Mouse (Mus musculus): ENCODE measurements around the gene 4930544D05Rik. TPM values are rescaled to one million over a fixed set of nuclear protein-coding genes. Genes with fewer than 3 reads are reported as not detected.
"Not testable (repeated sequence)": the region's sequence is repeated elsewhere in the genome, so short reads cannot be mapped to it uniquely, and the experiment has no call there.

The 4930544D05Rik gene
- not detected in 2 replicates for polyA plus RNA-seq (2015; fragmentation: Nextera tagmentation; extraction: Ambion mirVana)

DNA sequence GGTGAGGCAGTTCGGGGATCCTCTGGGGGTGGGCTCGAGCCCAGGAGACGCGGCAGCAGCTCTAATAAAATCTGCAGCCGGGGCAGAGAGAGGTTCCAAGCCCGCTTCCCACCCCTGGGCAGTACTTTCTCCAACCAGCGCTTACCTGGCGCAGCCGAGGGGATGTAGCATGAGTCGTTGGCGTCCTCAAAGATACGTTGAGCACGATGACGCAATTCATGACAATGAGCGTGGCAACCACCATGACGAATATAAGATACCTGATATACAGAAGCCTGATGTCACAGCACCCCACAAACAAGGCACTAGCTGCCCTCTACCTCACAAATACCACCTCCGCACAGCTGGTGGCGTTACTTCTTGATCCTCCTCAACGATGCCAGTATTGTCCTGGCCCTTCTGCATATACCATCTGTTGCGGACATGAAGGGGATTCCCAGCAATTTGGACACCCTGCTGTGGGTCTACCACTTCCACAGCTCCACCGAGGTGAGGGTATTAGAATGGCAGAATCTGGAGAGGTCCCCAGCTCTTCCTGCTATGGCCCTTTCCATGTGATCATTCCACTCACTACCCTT lies at the start of gene 4930544D05Rik:
Gene 4930544D05Rik (plus strand): TSS at position 333 of the 578 bp plus-strand sequence.
- peaks cover 16% of the 10 kb centered on the region; the same call in 1 of the 2 replicates for H3K27me3 ChIP-seq
- no peaks in the 10 kb centered on the region for H3K9me3 ChIP-seq (replicated peaks)
- no peak for ATAC-seq (ENCODE audit: low read depth)
- peaks cover 19% of the 10 kb centered on the region for H3K36me3 ChIP-seq
- H3K9ac ChIP-seq = peak within 1 kb of the TSS; percentile 65
- peak within 1 kb of the TSS; percentile 59 for H3K4me3 ChIP-seq (replicated peaks)
- peaks cover 26% of the 10 kb centered on the region for H3K4me1 ChIP-seq (replicated peaks)
- H3K4me2 ChIP-seq = peak within 1 kb of the TSS; percentile 92
- H3K27ac ChIP-seq = 0 out of 2 replicates have a peak within 1 kb of the TSS, but pooled peaks have one; percentile 9
- DNase-seq = no peak
- 17% methylated on average over 21 of the region's 21 CpGs for WGBS (ENCODE audit: insufficient replicate concordance)

DNA sequence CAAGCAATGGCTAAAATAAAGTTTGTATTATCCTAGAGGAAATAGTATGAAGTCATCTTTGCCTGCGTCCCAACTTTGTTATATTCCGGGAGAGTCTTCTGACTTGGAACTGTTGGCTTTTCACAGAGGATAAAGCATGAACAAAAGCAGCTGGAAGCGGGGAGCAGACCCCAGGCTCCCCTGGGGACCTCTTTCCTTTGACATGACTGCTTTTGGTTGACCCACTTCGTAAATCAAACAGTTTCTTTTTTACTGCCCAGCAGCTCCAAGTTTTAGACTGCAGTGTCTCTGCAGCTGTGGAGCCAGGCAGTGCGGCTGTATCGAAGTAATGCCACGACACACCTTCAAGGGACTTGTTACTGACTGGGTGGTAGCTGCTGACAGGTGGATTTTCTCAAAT lies 49.1 kb upstream of the 4930544D05Rik start:
- DNase-seq = no peak
- no peak for ATAC-seq (ENCODE audit: low read depth)
- peaks cover 79% of the 10 kb centered on the region for H3K4me1 ChIP-seq (replicated peaks)
- no peak overlapping the region for H3K27ac ChIP-seq
- peaks cover 8% of the 10 kb centered on the region; the same call in 1 of the 2 replicates for H3K36me3 ChIP-seq
- 80% methylated on average over 7 of the region's 7 CpGs for WGBS (ENCODE audit: insufficient replicate concordance)
- H3K27me3 ChIP-seq = no peaks in the 10 kb centered on the region
- H3K4me2 ChIP-seq = no peak overlapping the region
- no peaks in the 10 kb centered on the region for H3K9me3 ChIP-seq (replicated peaks)
- H3K4me3 ChIP-seq (replicated peaks) = no peak overlapping the region
- H3K9ac ChIP-seq = no peak overlapping the region

- not testable (repeated sequence) for H3K4me2 ChIP-seq; H3K4me3 ChIP-seq (replicated peaks); H3K27me3 ChIP-seq; H3K9ac ChIP-seq; H3K27ac ChIP-seq; H3K9me3 ChIP-seq (replicated peaks)
- peak; percentile 82 for ATAC-seq (ENCODE audit: low read depth)
- peak; percentile 26 for DNase-seq
- Histone ChIP-seq H3K4me1 (replicated peaks) (peaks cover 64% of the 10 kb centered on the region), H3K36me3 (peaks cover 12% of the 10 kb centered on the region)
- 8% methylated on average over 1 of the region's 1 CpGs for WGBS (ENCODE audit: insufficient replicate concordance)
These were observed 45.0 kb upstream of the 4930544D05Rik start for GRCm38 (mm10) chr11:70570614-70571013.

GRCm38 (mm10) chr11:70571641-70572040 lies 44.0 kb upstream of the 4930544D05Rik start:
- H3K9me3 ChIP-seq (replicated peaks) = no peaks in the 10 kb centered on the region
- H3K9ac ChIP-seq = no peak overlapping the region
- ATAC-seq (ENCODE audit: low read depth) = no peak
- no peaks in the 10 kb centered on the region for H3K27me3 ChIP-seq
- peaks cover 11% of the 10 kb centered on the region for H3K36me3 ChIP-seq
- WGBS (ENCODE audit: insufficient replicate concordance) = 67% methylated on average over 1 of the region's 1 CpGs
- H3K4me3 ChIP-seq (replicated peaks) = no peak overlapping the region
- H3K4me2 ChIP-seq = no peak overlapping the region
- DNase-seq = no peak
- H3K4me1 ChIP-seq (replicated peaks) = peaks cover 58% of the 10 kb centered on the region
- no peak overlapping the region for H3K27ac ChIP-seq

DNA sequence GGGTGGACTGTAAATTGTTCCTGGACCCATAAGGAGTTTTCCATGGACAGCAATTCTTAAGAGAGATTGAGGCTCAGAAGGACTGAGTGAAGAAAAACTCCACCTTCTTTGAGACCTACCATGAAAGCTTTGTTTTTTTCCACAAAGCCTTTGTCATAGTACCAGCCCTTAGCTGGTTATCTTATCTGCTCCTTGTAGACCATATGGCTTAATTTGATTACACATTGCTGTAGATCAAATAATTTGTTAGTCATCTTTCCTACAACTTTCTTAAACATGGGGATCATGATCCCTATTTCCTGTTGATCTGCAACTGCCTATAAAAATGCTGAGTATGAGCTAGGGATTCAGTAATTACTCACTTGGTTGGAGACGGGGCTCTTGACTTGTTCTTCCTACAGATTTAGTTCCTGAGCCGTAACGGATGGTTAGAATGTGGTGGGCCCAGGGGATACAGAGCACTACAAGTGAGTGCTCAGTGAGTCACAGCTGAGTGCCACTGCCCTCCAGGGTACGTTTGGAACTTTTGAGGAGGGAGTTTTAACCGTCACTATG lies 43.2 kb upstream of the 4930544D05Rik start:
- no peak overlapping the region for H3K4me3 ChIP-seq (replicated peaks)
- DNase-seq = no peak
- H3K36me3 ChIP-seq = peaks cover 10% of the 10 kb centered on the region
- peaks cover 65% of the 10 kb centered on the region for H3K4me1 ChIP-seq (replicated peaks)
- 28% methylated on average over 5 of the region's 5 CpGs for WGBS (ENCODE audit: insufficient replicate concordance)
- no peaks in the 10 kb centered on the region for H3K9me3 ChIP-seq (replicated peaks)
- H3K27ac ChIP-seq = 0 out of 2 replicates have a peak overlapping the region, but pooled peaks have one; percentile 5
- peak; percentile 47; the same call in 1 of the 2 replicates for ATAC-seq (ENCODE audit: low read depth)
- peak overlapping the region; percentile 10; the same call in 1 of the 2 replicates for H3K4me2 ChIP-seq
- H3K9ac ChIP-seq = no peak overlapping the region
- H3K27me3 ChIP-seq = no peaks in the 10 kb centered on the region

DNA sequence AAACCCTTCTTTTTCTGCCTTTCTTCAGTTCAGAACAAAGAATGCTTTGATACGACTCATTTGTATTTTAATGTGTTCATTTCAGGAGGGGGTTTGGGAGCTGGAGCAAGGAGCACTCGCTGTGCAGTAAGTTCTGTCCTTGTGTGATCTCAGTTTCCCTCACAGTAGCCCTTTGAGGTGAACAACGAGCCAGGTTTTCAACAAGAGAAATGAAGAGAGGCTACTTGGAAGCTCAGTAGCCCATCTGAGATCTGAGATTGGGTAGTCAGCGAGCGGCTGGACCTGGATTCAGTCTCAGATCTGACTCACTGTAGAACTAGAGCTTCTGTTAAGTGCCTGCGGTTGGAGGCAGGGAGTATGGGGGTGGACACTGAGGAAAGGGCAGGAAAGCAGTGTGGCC lies 41.8 kb upstream of the 4930544D05Rik start:
- peaks cover 70% of the 10 kb centered on the region for H3K4me1 ChIP-seq (replicated peaks)
- ATAC-seq (ENCODE audit: low read depth) = no peak

DNA sequence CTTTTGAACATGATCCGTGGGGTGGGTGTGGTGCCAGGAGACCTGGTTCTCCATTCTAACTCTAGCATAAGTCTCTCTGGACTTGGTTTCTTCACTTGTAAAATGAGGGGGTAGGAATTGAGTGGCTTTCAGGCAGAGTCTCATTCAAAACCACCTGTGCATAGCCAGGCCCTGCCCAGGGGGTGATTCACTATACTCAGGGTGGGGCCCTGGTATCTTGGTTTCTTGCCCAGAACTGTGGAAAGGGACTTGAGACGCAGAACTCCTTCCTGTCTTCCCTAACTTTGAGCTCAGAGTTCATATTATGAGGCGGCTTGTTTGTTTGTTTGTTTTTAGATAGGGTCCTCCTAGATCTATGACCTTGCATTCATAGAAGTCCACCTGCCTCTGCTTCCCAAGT lies 38.4 kb upstream of the 4930544D05Rik start:
- no peaks in the 10 kb centered on the region for H3K9me3 ChIP-seq (replicated peaks)
- H3K27me3 ChIP-seq = no peaks in the 10 kb centered on the region
- DNase-seq (no peak), ATAC-seq (ENCODE audit: low read depth) (no peak)
- H3K4me2 ChIP-seq = no peak overlapping the region
- peaks cover 66% of the 10 kb centered on the region for H3K4me1 ChIP-seq (replicated peaks)
- H3K4me3 ChIP-seq (replicated peaks) = no peak overlapping the region
- H3K36me3 ChIP-seq = peaks cover 4% of the 10 kb centered on the region; the same call in 1 of the 2 replicates
- no peak overlapping the region for H3K27ac ChIP-seq
- H3K9ac ChIP-seq = no peak overlapping the region
- WGBS (ENCODE audit: insufficient replicate concordance) = 54% methylated on average over 3 of the region's 3 CpGs

More for the DNA sequence above, 41.8 kb upstream of the 4930544D05Rik start:
- Histone ChIP-seq H3K27me3 (no peaks in the 10 kb centered on the region), H3K27ac (no peak overlapping the region), H3K4me3 (replicated peaks) (no peak overlapping the region), H3K9ac (no peak overlapping the region), H3K4me2 (no peak overlapping the region), H3K9me3 (replicated peaks) (no peaks in the 10 kb centered on the region), H3K36me3 (peaks cover 4% of the 10 kb centered on the region; the same call in 1 of the 2 replicates)
- no peak for DNase-seq
- WGBS (ENCODE audit: insufficient replicate concordance) = 73% methylated on average over 6 of the region's 6 CpGs

DNA sequence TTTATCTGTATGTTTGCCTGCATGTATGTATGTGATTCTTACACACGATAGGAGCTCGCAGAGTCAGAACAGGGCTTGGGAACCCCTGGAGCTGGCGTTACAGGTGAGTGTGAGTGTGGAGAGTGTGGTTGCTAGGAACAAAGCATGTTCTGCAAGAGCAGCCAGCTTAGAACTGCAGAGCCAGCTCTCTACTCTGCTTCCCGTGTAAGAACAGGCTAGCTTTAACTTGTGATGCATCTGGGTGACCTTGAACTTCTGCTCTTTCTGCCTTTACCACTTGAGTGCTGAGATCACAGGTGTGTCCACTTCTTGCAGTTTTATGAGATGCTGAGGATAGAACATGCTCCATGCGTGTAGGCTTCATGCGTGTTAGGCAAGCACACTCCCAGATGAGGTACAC lies 36.7 kb upstream of the 4930544D05Rik start:
- Histone ChIP-seq H3K27me3 (no peaks in the 10 kb centered on the region), H3K9ac (no peak overlapping the region), H3K27ac (no peak overlapping the region), H3K36me3 (peaks cover 2% of the 10 kb centered on the region; the same call in 1 of the 2 replicates), H3K9me3 (replicated peaks) (no peaks in the 10 kb centered on the region), H3K4me2 (no peak overlapping the region), H3K4me3 (replicated peaks) (no peak overlapping the region), H3K4me1 (replicated peaks) (peaks cover 68% of the 10 kb centered on the region)
- WGBS (ENCODE audit: insufficient replicate concordance) = 80% methylated on average over 6 of the region's 6 CpGs
- no peak for ATAC-seq (ENCODE audit: low read depth)
- no peak for DNase-seq

DNA sequence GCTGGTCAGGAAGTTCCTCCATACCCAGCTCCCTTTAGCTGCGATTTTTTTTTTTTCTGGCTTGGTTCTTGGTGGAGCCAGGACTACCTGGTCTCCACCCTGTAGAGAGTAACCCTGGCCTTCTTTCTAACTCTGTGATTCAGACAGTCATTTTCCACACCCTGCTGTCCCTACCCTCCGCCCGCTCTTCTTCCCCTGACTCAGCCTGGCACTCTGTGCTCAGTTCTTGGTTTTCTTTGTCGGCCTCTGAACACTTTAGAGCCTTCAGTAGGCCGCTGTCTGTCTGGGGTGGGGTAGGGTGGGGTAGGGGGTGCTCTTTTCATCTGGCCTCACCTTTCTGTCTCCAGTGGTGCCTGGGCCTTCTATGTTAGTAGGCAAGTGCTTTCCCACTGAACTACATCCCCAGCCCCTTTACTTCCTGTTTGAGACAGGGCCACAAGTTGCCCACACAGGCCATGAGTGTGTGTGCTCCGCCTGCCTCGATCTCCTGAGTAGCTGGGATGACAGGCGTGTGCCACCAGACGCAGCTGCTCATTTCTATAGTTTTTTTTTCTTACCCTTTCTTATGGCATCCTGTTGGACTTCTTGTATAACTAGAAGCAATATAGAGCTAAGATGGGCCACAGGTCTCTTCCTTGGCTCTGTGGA lies 35.8 kb upstream of the 4930544D05Rik start:
- Histone ChIP-seq H3K4me1 (replicated peaks) (peaks cover 70% of the 10 kb centered on the region), H3K4me3 (replicated peaks) (no peak overlapping the region), H3K4me2 (no peak overlapping the region), H3K27me3 (no peaks in the 10 kb centered on the region), H3K9me3 (replicated peaks) (no peaks in the 10 kb centered on the region), H3K9ac (no peak overlapping the region), H3K27ac (0 out of 2 replicates have a peak overlapping the region, but pooled peaks have one; percentile 3), H3K36me3 (no peaks in the 10 kb centered on the region)
- 62% methylated on average over 9 of the region's 9 CpGs for whole genome bisulfite sequencing (ENCODE audit: insufficient replicate concordance)
- ATAC-seq (ENCODE audit: low read depth) (no peak; the same call in 1 of the 2 replicates), DNase-seq (no peak)

DNA sequence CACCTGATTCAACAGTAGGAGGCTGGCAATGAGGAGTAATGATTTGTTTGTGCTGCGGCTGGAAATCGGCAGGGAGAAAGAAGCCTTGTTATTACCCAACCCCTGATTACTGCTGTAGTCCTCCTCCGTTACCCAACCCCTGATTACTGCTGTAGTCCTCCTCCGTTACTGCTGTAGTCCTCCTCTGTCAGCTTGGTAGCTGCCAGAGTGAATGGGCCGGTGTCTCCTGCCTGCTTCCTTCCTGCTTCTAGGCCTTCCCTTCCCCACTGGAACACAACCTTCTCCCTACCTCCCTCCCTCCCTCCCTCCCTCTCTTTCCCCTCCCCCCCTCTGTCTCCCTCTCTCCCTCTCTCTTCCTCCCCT lies 35.3 kb upstream of the 4930544D05Rik start:
- WGBS (ENCODE audit: insufficient replicate concordance) = 43% methylated on average over 5 of the region's 5 CpGs
- Histone ChIP-seq H3K4me2 (no peak overlapping the region), H3K27me3 (no peaks in the 10 kb centered on the region), H3K27ac (no peak overlapping the region), H3K9ac (no peak overlapping the region), H3K4me1 (replicated peaks) (peaks cover 70% of the 10 kb centered on the region), H3K36me3 (no peaks in the 10 kb centered on the region), H3K4me3 (replicated peaks) (no peak overlapping the region), H3K9me3 (replicated peaks) (no peaks in the 10 kb centered on the region)
- DNase-seq (no peak), ATAC-seq (ENCODE audit: low read depth) (0 out of 2 replicates have a peak, but pooled peaks have one; percentile 17)

GRCm38 (mm10) chr11:70580921-70581320 lies 34.7 kb upstream of the 4930544D05Rik start:
- H3K4me3 ChIP-seq (replicated peaks) = no peak overlapping the region
- no peak overlapping the region for H3K4me2 ChIP-seq
- H3K9me3 ChIP-seq (replicated peaks) = no peaks in the 10 kb centered on the region
- WGBS (ENCODE audit: insufficient replicate concordance) = 52% methylated on average over 3 of the region's 3 CpGs
- H3K4me1 ChIP-seq (replicated peaks) = peaks cover 72% of the 10 kb centered on the region
- DNase-seq (no peak), ATAC-seq (ENCODE audit: low read depth) (no peak)
- H3K27ac ChIP-seq = no peak overlapping the region
- no peaks in the 10 kb centered on the region for H3K36me3 ChIP-seq
- H3K9ac ChIP-seq = no peak overlapping the region
- no peaks in the 10 kb centered on the region for H3K27me3 ChIP-seq
